23 mouse cellular contexts compared by ENCODE assay signal in the genomic region with DNA sequence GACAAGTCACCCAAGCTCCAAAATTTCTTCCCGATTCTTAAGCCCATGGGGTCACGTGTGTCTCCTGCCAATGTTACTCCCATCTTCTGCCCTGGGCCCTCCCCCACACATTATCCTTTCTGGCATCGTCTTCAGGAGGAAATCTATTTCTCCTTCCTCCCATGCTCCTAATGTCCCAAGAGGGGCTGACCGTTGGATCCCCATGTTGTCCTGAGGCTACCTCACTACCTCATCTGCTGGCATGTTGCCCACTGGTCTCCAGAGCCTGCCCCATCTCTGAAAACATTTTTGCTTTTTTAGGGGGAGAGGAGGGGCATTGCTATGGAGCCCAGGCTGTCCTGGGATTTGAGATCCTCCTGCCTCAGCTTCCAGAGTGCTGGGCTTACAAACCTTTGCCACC. TPM values are rescaled to one million over a fixed set of nuclear protein-coding genes. Genes with fewer than 3 reads are reported as not detected.
DNase-seq lines count a peak whose midpoint lies in the region; ATAC-seq and TF ChIP-seq lines count a peak whose summit lies in the region.
"Had no signal": no experiment of that assay in that cellular context is flagged by ENCODE, and none has a peak within 500 bp of the region (broad histone marks: within the 10 kb centered on the region; RNA-seq: fewer than 3 reads in every experiment).

No protein-coding gene starts in this region.

- H3K27me3 ChIP-seq in midbrain, embryonic 10.5 days (ENCODE audit: low read depth, poor library complexity, severe bottlenecking): no peaks in the 10 kb centered on the region
- H3K27me3 ChIP-seq in midbrain, embryonic 16.5 days (ENCODE audit: control insufficient read depth, insufficient read depth, low read depth, low read length): no peaks in the 10 kb centered on the region
- no peaks in the 10 kb centered on the region for H3K27me3 ChIP-seq in midbrain, embryonic 15.5 days (replicated peaks)
- H3K27me3 ChIP-seq: intestine, embryonic 15.5 days; limb, embryonic 12.5 days had no signal

- peak; percentile 66 for DNase-seq in cerebellum, adult 9-11 months
- DNase-seq in cerebellum, adult 11 months: no peak
- no peak for DNase-seq in midbrain, embryonic 10.5 days (ENCODE audit: low spot score)
- no peak for DNase-seq in adrenal gland, postnatal 4 days (ENCODE audit: low spot score in 2 of 2)
- DNase-seq: adrenal gland, postnatal 36 days; forebrain, postnatal 0 days; gastrocnemius, postnatal 14 days; heart, adult 11 months; kidney, adult 9 months; kidney, postnatal 25 days; liver, postnatal 0 days had no signal

- peak overlapping the region; percentile 87 for H3K27ac ChIP-seq in midbrain, embryonic 10.5 days (replicated peaks)
- no peak overlapping the region for H3K27ac ChIP-seq in midbrain, embryonic 16.5 days (ENCODE audit: low read length)
- H3K27ac ChIP-seq in cortical plate, adult 2 months (ENCODE audit: insufficient read depth, low read length): peak overlapping the region; percentile 11; the same call in 1 of the 2 replicates
- peak overlapping the region; percentile 79; the same call in 1 of the 2 replicates for H3K27ac ChIP-seq in midbrain, embryonic 15.5 days
- H3K27ac ChIP-seq: intestine, embryonic 15.5 days; layer of hippocampus, adult 2 months; limb, embryonic 12.5 days; macrophage had no signal

- H3K4me2 ChIP-seq in midbrain, embryonic 16.5 days (ENCODE audit: low read length): no peak overlapping the region
- no peak overlapping the region for H3K4me2 ChIP-seq in midbrain, embryonic 15.5 days
- H3K4me2 ChIP-seq: heart, embryonic 11.5 days; intestine, embryonic 15.5 days; limb, embryonic 12.5 days; liver, embryonic 11.5 days had no signal

- no peak overlapping the region for H3K4me3 ChIP-seq in midbrain, embryonic 10.5 days
- no peak overlapping the region for H3K4me3 ChIP-seq in midbrain, embryonic 16.5 days (ENCODE audit: low read depth, low read length)
- H3K4me3 ChIP-seq in cortical plate, adult 2 months (ENCODE audit: insufficient read depth, low read length): no peak overlapping the region
- no peak overlapping the region for H3K4me3 ChIP-seq in midbrain, embryonic 15.5 days
- H3K4me3 ChIP-seq: intestine, embryonic 15.5 days; layer of hippocampus, adult 2 months; limb, embryonic 12.5 days had no signal

- WGBS in midbrain, embryonic 10.5 days: 88% methylated on average over 4 of the region's 4 CpGs
- WGBS in midbrain, embryonic 16.5 days: 65% methylated on average over 4 of the region's 4 CpGs
- WGBS in midbrain, embryonic 15.5 days: 72% methylated on average over 4 of the region's 4 CpGs

- ATAC-seq in midbrain, embryonic 16.5 days: no peak
- ATAC-seq in midbrain, embryonic 15.5 days (replicated peaks): no peak
- ATAC-seq: forebrain, postnatal 0 days; intestine, embryonic 15.5 days; liver, postnatal 0 days; lung, postnatal 0 days had no signal

- peaks cover 25% of the 10 kb centered on the region for H3K36me3 ChIP-seq in midbrain, embryonic 10.5 days
- no peaks in the 10 kb centered on the region for H3K36me3 ChIP-seq in midbrain, embryonic 16.5 days (ENCODE audit: control insufficient read depth, insufficient read depth, low read length)
- H3K36me3 ChIP-seq in midbrain, embryonic 15.5 days (replicated peaks): no peaks in the 10 kb centered on the region
- H3K36me3 ChIP-seq: intestine, embryonic 15.5 days had no signal

- TF ChIP-seq POLR2A in cortical plate, adult 2 months (IDR thresholded peaks at IDR 0.05; ENCODE audit: extremely low read depth, insufficient read depth, low read length): no peak

- H3K4me1 ChIP-seq in midbrain, embryonic 10.5 days: peaks cover 56% of the 10 kb centered on the region
- peaks cover 34% of the 10 kb centered on the region for H3K4me1 ChIP-seq in midbrain, embryonic 16.5 days (ENCODE audit: control insufficient read depth, insufficient read depth, low read length)
- H3K4me1 ChIP-seq in cortical plate, adult 2 months (ENCODE audit: control insufficient read depth, insufficient read depth, low read length): no peaks in the 10 kb centered on the region
- H3K4me1 ChIP-seq in midbrain, embryonic 15.5 days: peaks cover 43% of the 10 kb centered on the region

- H3K9me3 ChIP-seq in midbrain, embryonic 10.5 days (replicated peaks): no peaks in the 10 kb centered on the region
- H3K9me3 ChIP-seq in midbrain, embryonic 16.5 days (replicated peaks; ENCODE audit: control insufficient read depth, low read length, poor library complexity, severe bottlenecking): no peaks in the 10 kb centered on the region
- no peaks in the 10 kb centered on the region for H3K9me3 ChIP-seq in midbrain, embryonic 15.5 days
- H3K9me3 ChIP-seq: intestine, embryonic 15.5 days; limb, embryonic 12.5 days had no signal

- H3K9ac ChIP-seq in midbrain, embryonic 16.5 days (ENCODE audit: low read depth, low read length): no peak overlapping the region
- no peak overlapping the region for H3K9ac ChIP-seq in midbrain, embryonic 15.5 days
- H3K9ac ChIP-seq: forebrain, postnatal 0 days; intestine, embryonic 15.5 days; limb, embryonic 12.5 days; liver, postnatal 0 days had no signal

- no peak for TF ChIP-seq CTCF in cortical plate, adult 2 months (IDR thresholded peaks at IDR 0.05; ENCODE audit: extremely low read depth, insufficient read depth, low read length)

RNA-seq across cellular contexts. Expression of a gene that starts 30.9 kb away (rescaled TPM):
- polyA plus RNA-seq in midbrain, embryonic 10.5 days (2016; fragmentation: Nextera tagmentation; extraction: Ambion mirVana): 5.1 and 5.9 TPM in 2 replicates
- polyA plus RNA-seq in midbrain, embryonic 16.5 days (2015; fragmentation: Nextera tagmentation; extraction: Ambion mirVana): 7.2 and 9.1 TPM in 2 replicates
- polyA plus RNA-seq in cortical plate, adult 2 months (2012; rRNA removed): 40.5 and 42.0 TPM in 2 replicates
- 12.8 and 13.6 TPM in 2 replicates for polyA plus RNA-seq in midbrain, embryonic 15.5 days (2015; fragmentation: Nextera tagmentation; extraction: Ambion mirVana)
- 10 to 100 TPM in 1 of 2 experiments, 1 to 10 TPM in 1; 7.8 to 13.1 TPM for total RNA-seq in adrenal gland, postnatal 4 days (2021)
- total RNA-seq: neutrophil, adult 5-6 weeks had no signal
- polyA plus RNA-seq: liver, postnatal 0 days; stomach, embryonic 16.5 days had no signal
